Mouse (Mus musculus) splenic B cell, adult 2 months (primary cell): ENCODE results near the gene Ehd4.

Source experiments
- DNase-seq: peaks from one replicate; pipeline ENCODE4 v3.0.0-alpha.2; 2011; ENCODE audit warnings: low read depth, low spot score
- H3K27me3 ChIP-seq: 2 replicates; pipeline ENCODE4 v1.6.1; 2012; ENCODE audit warnings: mild to moderate bottlenecking, low read length, moderate library complexity, mixed read lengths; ENCODE audit not compliant: control insufficient read depth, poor library complexity, insufficient read depth, severe bottlenecking
- H3K36me3 ChIP-seq: 2 replicates; pipeline ENCODE4 v1.6.1; 2012; ENCODE audit warnings: mild to moderate bottlenecking, low read length, moderate library complexity, mixed read lengths; ENCODE audit not compliant: control insufficient read depth, poor library complexity, insufficient read depth, severe bottlenecking

Gene Ehd4

GRCm38 (mm10) chr2:120154361-120154894 is at the start of gene Ehd4:
Ehd4 (minus strand) TSS chr2:120154606.
- Histone ChIP-seq H3K36me3 (0 out of 2 replicates have a peak, but pooled peaks cover 2% of the 10 kb centered on the region), H3K27me3 (no peaks in the 10 kb centered on the region)
- peak; percentile 98 for DNase-seq

GRCm38 (mm10) chr2:120203742-120204141 is 49.3 kb upstream of the Ehd4 start:
- DNase-seq = no peak
- Histone ChIP-seq H3K36me3 (no peaks in the 10 kb centered on the region), H3K27me3 (no peaks in the 10 kb centered on the region)

GRCm38 (mm10) chr2:120200077-120200476 is 45.7 kb upstream of the Ehd4 start:
- H3K36me3 ChIP-seq = no peaks in the 10 kb centered on the region
- no peaks in the 10 kb centered on the region for H3K27me3 ChIP-seq
- no peak for DNase-seq

GRCm38 (mm10) chr2:120188174-120188573 is 33.8 kb upstream of the Ehd4 start:
- no peaks in the 10 kb centered on the region for H3K27me3 ChIP-seq
- no peak for DNase-seq
- H3K36me3 ChIP-seq = no peaks in the 10 kb centered on the region

GRCm38 (mm10) chr2:120187583-120187982 is 33.2 kb upstream of the Ehd4 start:
- H3K27me3 ChIP-seq = no peaks in the 10 kb centered on the region
- H3K36me3 ChIP-seq = no peaks in the 10 kb centered on the region
- no peak for DNase-seq

GRCm38 (mm10) chr2:120185527-120186276 is 31.3 kb upstream of the Ehd4 start:
- no peaks in the 10 kb centered on the region for H3K36me3 ChIP-seq
- DNase-seq = no peak
- no peaks in the 10 kb centered on the region for H3K27me3 ChIP-seq

- H3K36me3 ChIP-seq = no peaks in the 10 kb centered on the region
- DNase-seq = no peak
- no peaks in the 10 kb centered on the region for H3K27me3 ChIP-seq
Measured at GRCm38 (mm10) chr2:120178936-120179335, 24.5 kb upstream of the Ehd4 start.

- peak; percentile 73 for DNase-seq
- no peaks in the 10 kb centered on the region for H3K36me3 ChIP-seq
- no peaks in the 10 kb centered on the region for H3K27me3 ChIP-seq
Measured at GRCm38 (mm10) chr2:120173718-120174117, 19.3 kb upstream of the Ehd4 start.

GRCm38 (mm10) chr2:120171362-120171761 is 17.0 kb upstream of the Ehd4 start:
- no peak for DNase-seq

GRCm38 (mm10) chr2:120170726-120171125 is 16.3 kb upstream of the Ehd4 start:
- Histone ChIP-seq H3K27me3 (no peaks in the 10 kb centered on the region), H3K36me3 (no peaks in the 10 kb centered on the region)
- peak; percentile 75 for DNase-seq

More at GRCm38 (mm10) chr2:120171362-120171761, 17.0 kb upstream of the Ehd4 start:
- Histone ChIP-seq H3K36me3 (no peaks in the 10 kb centered on the region), H3K27me3 (no peaks in the 10 kb centered on the region)

- peak; percentile 41 for DNase-seq
- Histone ChIP-seq H3K36me3 (no peaks in the 10 kb centered on the region), H3K27me3 (no peaks in the 10 kb centered on the region)
Measured at GRCm38 (mm10) chr2:120169382-120169781, 15.0 kb upstream of the Ehd4 start.

GRCm38 (mm10) chr2:120167763-120168162 is 13.4 kb upstream of the Ehd4 start:
- DNase-seq = no peak
- H3K27me3 ChIP-seq = no peaks in the 10 kb centered on the region
- no peaks in the 10 kb centered on the region for H3K36me3 ChIP-seq

GRCm38 (mm10) chr2:120165474-120165873 is 11.1 kb upstream of the Ehd4 start:
- Histone ChIP-seq H3K36me3 (no peaks in the 10 kb centered on the region), H3K27me3 (no peaks in the 10 kb centered on the region)
- no peak for DNase-seq

- no peaks in the 10 kb centered on the region for H3K27me3 ChIP-seq
- no peaks in the 10 kb centered on the region for H3K36me3 ChIP-seq
- no peak for DNase-seq
Measured at GRCm38 (mm10) chr2:120159434-120159833, 5.0 kb upstream of the Ehd4 start.

GRCm38 (mm10) chr2:120158846-120159245 is 4.4 kb upstream of the Ehd4 start:
- H3K27me3 ChIP-seq = no peaks in the 10 kb centered on the region
- no peak for DNase-seq
- H3K36me3 ChIP-seq = no peaks in the 10 kb centered on the region
